Mouse (Mus musculus) heart, postnatal 0 days (tissue): ENCODE measurements at regions not wholly inside any gene's neighbourhood (a gene's known extent, or its start where the extent isn't known, plus 50 kb on each side); places are given as distances from the start of the nearest gene placed in this dataset.

Source experiments
- CTCF ChIP-seq: IDR thresholded peaks from 2 replicates; pipeline ENCODE4 v1.5.1; 2016; ENCODE audit warnings: antibody characterized with exemption, control low read depth, low read depth
- EP300 ChIP-seq: IDR thresholded peaks from 2 replicates; pipeline ENCODE4 v1.6.1; 2016; ENCODE audit warnings: antibody characterized with exemption, low read depth

- TF ChIP-seq CTCF (no peak), EP300 (no peak)
Measured at GRCm38 (mm10) chr5:133675636-133676035, 423.9 kb upstream of the Castor2 start.
